Mouse (Mus musculus) intestine, embryonic 15.5 days (tissue): ENCODE measurements around the gene Wasf2. TPM values are rescaled to one million over a fixed set of nuclear protein-coding genes. Genes with fewer than 3 reads are reported as not detected.

Experiments used
- ATAC-seq: fragments of 200-750 bp; cut with Nextera tagmentation; 2 replicates; pipeline ENCODE4 v1.8.0; 2017; ENCODE audit warnings: moderate TSS enrichment, moderate library complexity
- H3K27ac ChIP-seq: fragments of 300-500 bp; sonication (generic); 2 replicates; pipeline ENCODE4 v1.5.1; 2015; ENCODE audit warnings: mild to moderate bottlenecking, inconsistent platforms
- H3K27me3 ChIP-seq: fragments of 300-500 bp; sonication (generic); replicated peaks from 2 replicates; pipeline ENCODE4 v1.6.1; 2015; ENCODE audit warnings: inconsistent platforms
- H3K36me3 ChIP-seq: fragments of 300-500 bp; sonication (generic); 2 replicates; pipeline ENCODE4 v1.6.1; 2015; ENCODE audit warnings: inconsistent platforms
- H3K4me1 ChIP-seq: fragments of 300-500 bp; sonication (generic); replicated peaks from 2 replicates; pipeline ENCODE4 v1.6.1; 2015; ENCODE audit warnings: inconsistent platforms
- H3K4me2 ChIP-seq: fragments of 300-500 bp; sonication (generic); replicated peaks from 2 replicates; pipeline ENCODE4 v1.6.1; 2015; ENCODE audit warnings: mild to moderate bottlenecking, inconsistent platforms
- H3K4me3 ChIP-seq: fragments of 300-500 bp; sonication (generic); replicated peaks from 2 replicates; pipeline ENCODE4 v1.5.1; 2015; ENCODE audit warnings: inconsistent platforms
- H3K9ac ChIP-seq: fragments of 300-500 bp; sonication (generic); 2 replicates; pipeline ENCODE4 v1.6.1; 2015; ENCODE audit warnings: inconsistent platforms
- H3K9me3 ChIP-seq: fragments of 300-500 bp; sonication (generic); 2 replicates; pipeline ENCODE4 v1.6.1; 2016; ENCODE audit warnings: inconsistent platforms
- WGBS: fragments of 180-500 bp; shearing (Covaris S2); methylation state at CpG from one replicate; pipeline ENCODE4 v1.1.7; 2015; 5-methylcytosine and 5-hydroxymethylcytosine counted together
- polyA plus RNA-seq: library from polyadenylated mRNA; unstranded; fragments of >200 nt; fragmentation: Nextera tagmentation; extraction: Ambion mirVana; gene quantifications from 2 replicates; pipeline ENCODE4 v1.2.1, GENCODE M21; 2015

Gene Wasf2
- polyA plus RNA-seq, 1 experiment from 2014 or later: 115 TPM

DNA sequence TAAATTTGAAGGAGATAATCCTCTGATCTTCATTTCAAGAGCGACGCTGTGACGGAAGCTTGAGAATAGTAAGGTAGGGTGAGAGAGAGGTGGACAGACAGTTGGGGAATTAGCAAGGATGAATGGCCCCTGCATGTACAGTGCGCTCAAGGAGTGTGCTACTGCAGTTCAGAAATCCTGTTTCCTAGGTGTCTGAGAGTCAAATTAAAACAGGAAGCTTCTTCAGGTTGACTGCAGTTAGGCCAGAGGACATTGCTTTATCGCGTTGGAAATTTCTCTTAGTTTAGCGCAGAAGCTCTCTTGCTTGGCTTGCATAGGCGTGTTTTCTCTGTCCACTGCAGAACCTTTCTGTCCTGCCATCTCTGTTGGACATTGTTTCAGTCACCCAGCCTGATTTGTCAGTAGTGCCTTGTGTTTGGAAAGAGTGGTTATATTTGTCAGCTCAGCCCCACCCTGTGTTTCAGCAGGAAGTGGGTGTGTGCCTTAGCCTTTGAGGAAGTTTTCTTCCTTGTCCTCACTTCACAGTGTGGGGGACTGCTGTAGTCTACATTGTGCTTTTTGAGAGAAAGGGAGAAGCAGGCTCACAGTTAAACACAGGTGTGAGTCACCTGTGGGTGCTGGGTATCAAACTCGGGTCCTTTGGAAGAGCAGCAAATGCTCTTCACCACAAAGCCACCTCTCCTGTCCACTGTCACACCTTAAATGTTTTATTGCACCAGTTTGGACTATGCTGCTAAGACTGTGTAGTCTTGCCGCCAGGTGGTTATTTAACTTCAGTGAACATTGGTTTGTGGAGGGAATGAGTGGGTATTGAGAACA lies 39.1 kb downstream of the Wasf2 start:
- Histone ChIP-seq H3K27ac (peak overlapping the region; percentile 46), H3K4me3 (no peak overlapping the region), H3K36me3 (no peaks in the 10 kb centered on the region; the same call in 1 of the 2 replicates), H3K9me3 (no peaks in the 10 kb centered on the region), H3K4me1 (peaks cover 28% of the 10 kb centered on the region), H3K27me3 (no peaks in the 10 kb centered on the region), H3K9ac (no peak overlapping the region), H3K4me2 (0 out of 2 replicates have a peak overlapping the region, but pooled peaks have one; percentile 23)
- peak; percentile 83 for ATAC-seq
- 64% methylated on average over 10 of the region's 10 CpGs for WGBS

DNA sequence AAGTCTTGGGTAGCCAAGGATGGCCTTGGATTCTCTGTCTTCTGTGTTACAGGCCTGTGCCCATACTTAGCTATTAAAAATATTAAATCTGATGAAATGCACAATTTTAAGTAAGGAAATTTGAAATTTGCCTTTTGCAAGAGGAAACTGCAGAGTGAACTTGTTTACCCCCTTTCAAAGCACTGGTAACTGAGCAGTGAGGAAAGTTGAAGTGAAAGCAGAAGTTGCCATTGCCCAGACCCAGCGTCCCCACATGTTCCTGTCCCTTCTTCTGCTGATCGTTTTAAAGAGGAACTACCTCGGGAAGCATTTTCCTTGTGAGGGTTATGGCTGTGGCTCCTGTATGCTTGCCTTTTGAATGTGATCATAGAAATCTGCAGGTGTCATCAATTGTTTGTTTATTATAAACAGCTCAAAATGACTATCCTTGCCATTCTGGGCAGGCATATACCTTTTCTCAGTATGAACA lies 39.8 kb downstream of the Wasf2 start:
- H3K4me1 ChIP-seq: peaks cover 30% of the 10 kb centered on the region
- no peak overlapping the region for H3K4me2 ChIP-seq
- H3K9ac ChIP-seq: no peak overlapping the region
- no peaks in the 10 kb centered on the region; the same call in 1 of the 2 replicates for H3K36me3 ChIP-seq
- no peaks in the 10 kb centered on the region for H3K27me3 ChIP-seq
- 65% methylated on average over 3 of the region's 3 CpGs for WGBS
- no peak overlapping the region for H3K4me3 ChIP-seq
- no peak for ATAC-seq
- peak overlapping the region; percentile 46 for H3K27ac ChIP-seq
- no peaks in the 10 kb centered on the region for H3K9me3 ChIP-seq

DNA sequence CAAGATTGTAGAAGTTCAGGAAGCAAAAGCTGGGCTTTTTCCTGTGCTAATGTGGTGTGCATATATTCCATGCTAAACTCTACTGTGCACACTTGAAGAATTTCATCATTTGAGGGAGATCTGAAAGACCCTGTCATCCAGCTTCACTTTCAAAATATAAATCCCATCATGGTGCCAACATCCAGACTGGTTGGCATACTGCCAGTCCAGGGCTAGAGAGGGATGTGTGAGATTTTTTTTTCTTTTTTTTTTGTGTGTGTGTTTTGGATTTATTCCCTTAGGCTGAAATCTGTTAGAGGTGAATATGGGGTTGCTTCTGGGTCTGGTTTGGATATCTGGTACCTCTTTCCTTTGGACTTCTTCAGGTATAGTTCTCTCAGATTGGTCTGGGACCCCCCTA lies 40.3 kb downstream of the Wasf2 start:
- Histone ChIP-seq H3K4me2 (no peak overlapping the region), H3K9me3 (no peaks in the 10 kb centered on the region), H3K27ac (no peak overlapping the region), H3K27me3 (no peaks in the 10 kb centered on the region), H3K9ac (no peak overlapping the region), H3K4me1 (peaks cover 33% of the 10 kb centered on the region), H3K4me3 (no peak overlapping the region), H3K36me3 (no peaks in the 10 kb centered on the region)
- ATAC-seq: no peak

DNA sequence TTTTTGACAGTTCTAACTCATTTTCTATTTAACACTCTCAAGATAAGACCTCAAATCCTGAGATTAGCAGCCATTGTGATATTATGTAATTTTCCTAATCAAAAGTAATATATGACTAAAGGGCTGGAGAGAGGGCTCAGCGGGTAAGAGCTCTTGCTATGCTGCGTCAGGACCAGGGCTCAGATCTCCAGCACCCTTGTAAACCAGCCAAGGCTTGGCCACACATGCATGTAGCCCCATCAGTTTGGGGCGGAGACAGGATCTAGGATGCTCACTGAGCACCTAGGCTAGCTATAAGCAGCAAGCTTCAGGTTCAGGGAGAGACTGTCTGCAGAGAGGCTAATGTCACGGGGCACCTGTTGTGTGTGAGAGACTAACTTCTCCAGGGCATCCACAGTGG lies 42.1 kb downstream of the Wasf2 start:
- no peaks in the 10 kb centered on the region for H3K27me3 ChIP-seq
- no peak overlapping the region for H3K4me3 ChIP-seq
- H3K36me3 ChIP-seq: peaks cover 5% of the 10 kb centered on the region; the same call in 1 of the 2 replicates
- WGBS: 86% methylated on average over 4 of the region's 4 CpGs
- H3K4me1 ChIP-seq: peaks cover 49% of the 10 kb centered on the region
- no peaks in the 10 kb centered on the region for H3K9me3 ChIP-seq
- no peak overlapping the region for H3K27ac ChIP-seq
- no peak overlapping the region for H3K9ac ChIP-seq
- no peak for ATAC-seq
- no peak overlapping the region for H3K4me2 ChIP-seq

DNA sequence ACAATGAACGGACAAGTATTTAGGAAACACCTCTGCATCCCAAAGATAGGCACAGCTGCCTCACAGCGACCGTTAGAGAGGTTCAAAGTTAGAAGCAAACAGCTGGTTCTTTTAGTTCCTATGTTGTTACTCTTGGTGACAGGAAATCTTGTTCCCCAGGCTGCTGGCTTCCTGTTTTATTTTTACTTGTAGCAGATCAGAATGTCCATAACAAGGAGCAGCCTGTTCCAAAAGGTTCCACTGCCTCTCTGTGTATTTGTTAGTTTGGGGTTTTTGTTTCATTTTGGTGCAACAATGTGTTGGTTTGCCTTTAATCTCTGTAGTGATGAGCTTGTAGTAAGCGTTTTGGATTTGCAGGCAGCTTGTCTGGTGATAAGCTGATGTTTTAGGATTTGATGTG lies 44.1 kb downstream of the Wasf2 start:
- Histone ChIP-seq H3K36me3 (peaks cover 12% of the 10 kb centered on the region), H3K9ac (no peak overlapping the region), H3K27ac (peak overlapping the region; percentile 48), H3K4me1 (peaks cover 49% of the 10 kb centered on the region), H3K9me3 (no peaks in the 10 kb centered on the region), H3K27me3 (no peaks in the 10 kb centered on the region), H3K4me3 (no peak overlapping the region), H3K4me2 (peak overlapping the region; percentile 5; the same call in 1 of the 2 replicates)
- WGBS: 27% methylated on average over 4 of the region's 4 CpGs
- no peak for ATAC-seq

DNA sequence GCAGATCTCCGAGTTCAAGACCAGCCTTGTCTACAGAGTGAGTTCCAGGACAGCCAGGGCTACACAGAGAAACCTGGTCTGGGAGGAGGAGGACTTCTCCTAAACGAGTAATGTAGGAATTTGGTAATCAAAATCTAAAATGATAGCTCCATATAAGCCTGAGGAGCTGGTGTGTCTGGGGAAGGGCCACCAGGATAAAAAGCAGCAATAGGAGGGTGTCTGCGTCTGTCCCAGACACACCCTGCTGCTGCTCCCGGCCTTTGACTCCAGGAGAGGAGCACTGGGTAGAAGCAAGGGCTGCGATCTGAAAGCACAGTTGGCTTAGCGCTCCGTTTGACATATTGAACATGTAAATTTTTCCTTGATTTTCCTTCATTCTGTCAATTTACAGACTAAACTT lies 45.0 kb downstream of the Wasf2 start:
- H3K36me3 ChIP-seq: peaks cover 17% of the 10 kb centered on the region
- 51% methylated on average over 7 of the region's 7 CpGs for WGBS
- no peaks in the 10 kb centered on the region for H3K9me3 ChIP-seq
- H3K27ac ChIP-seq: peak overlapping the region; percentile 49; the same call in 1 of the 2 replicates
- H3K4me1 ChIP-seq: peaks cover 41% of the 10 kb centered on the region
- ATAC-seq: peak; percentile 75
- no peak overlapping the region; the same call in 1 of the 2 replicates for H3K4me2 ChIP-seq
- no peak overlapping the region for H3K4me3 ChIP-seq
- no peak overlapping the region for H3K9ac ChIP-seq
- no peaks in the 10 kb centered on the region for H3K27me3 ChIP-seq

DNA sequence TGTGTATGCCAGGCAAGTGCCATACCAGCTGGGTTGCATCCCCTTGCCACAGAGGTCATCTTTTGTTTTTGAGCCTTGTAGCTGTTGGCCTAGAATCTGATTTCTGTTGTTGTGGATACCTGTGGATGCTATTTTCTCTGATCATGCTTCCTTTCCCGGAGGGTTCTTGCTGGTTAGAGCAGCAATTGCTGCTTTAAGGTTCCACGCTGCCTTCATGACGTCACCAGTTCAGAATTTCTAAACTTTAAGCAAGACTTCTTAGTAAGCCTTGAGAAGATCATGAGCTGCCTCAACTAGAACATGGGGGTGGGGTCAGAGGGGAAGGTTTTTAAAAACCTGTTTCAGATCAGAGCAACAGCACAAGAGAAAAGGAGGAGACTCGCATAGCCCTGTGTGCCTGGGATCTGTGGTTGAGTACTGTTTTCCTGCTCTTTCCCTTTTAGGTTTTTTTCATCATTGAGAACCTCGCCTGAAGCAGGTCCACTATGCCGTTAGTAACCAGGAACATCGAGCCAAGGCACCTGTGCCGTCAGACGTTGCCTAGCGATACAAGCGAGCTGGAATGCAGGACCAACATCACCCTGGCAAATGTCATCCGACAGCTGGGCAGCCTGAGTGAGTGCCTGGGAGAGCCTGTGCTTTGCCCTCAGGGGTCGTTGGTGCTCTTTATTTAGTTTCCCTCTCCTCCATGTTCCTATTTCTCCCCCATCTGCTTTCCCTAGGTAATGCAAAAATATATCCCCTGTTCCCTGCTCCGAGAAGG lies 45.9 kb downstream of the Wasf2 start:
- Histone ChIP-seq H3K4me2 (peak overlapping the region; percentile 7; the same call in 1 of the 2 replicates), H3K27ac (peak overlapping the region; percentile 49), H3K27me3 (no peaks in the 10 kb centered on the region), H3K4me3 (no peak overlapping the region), H3K9ac (no peak overlapping the region), H3K4me1 (peaks cover 34% of the 10 kb centered on the region), H3K9me3 (no peaks in the 10 kb centered on the region), H3K36me3 (peaks cover 17% of the 10 kb centered on the region)
- no peak for ATAC-seq
- WGBS: 42% methylated on average over 14 of the region's 14 CpGs

DNA sequence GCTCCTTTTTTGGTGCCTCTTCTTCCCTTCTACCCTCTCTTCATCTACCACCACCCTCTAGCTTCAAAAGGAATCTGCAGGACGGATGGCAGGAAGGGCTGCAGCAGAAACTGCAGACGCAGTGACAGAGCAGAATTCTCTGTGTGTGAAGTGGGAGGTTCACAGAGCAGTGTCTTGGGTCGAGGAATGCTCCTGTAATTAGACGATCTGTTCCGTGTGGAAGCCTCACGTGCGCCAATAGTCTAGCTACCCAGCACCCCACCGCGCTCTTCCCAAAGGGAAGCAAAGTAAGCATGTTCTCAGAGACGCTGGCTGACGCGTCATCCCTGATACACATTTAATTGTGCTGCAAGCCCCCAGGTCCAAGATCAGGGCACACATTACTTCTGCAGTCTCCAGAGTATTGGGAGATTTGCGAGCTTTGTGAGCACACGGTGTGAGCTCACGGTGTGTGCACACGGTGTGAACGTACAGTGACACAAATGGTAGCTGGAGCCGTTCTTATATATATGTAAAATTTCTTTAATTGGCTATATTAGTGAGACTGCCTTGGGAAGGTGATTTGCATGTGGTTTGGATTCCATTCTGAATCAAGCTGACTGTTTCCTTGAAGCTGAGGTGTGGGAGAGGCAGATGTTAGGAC lies 46.6 kb downstream of the Wasf2 start:
- no peak overlapping the region for H3K4me2 ChIP-seq
- 75% methylated on average over 18 of the region's 18 CpGs for WGBS
- ATAC-seq: no peak
- no peaks in the 10 kb centered on the region for H3K27me3 ChIP-seq
- peaks cover 17% of the 10 kb centered on the region for H3K36me3 ChIP-seq
- H3K4me1 ChIP-seq: peaks cover 32% of the 10 kb centered on the region
- peak overlapping the region; percentile 29; the same call in 1 of the 2 replicates for H3K27ac ChIP-seq
- H3K9me3 ChIP-seq: no peaks in the 10 kb centered on the region
- no peak overlapping the region for H3K9ac ChIP-seq
- no peak overlapping the region for H3K4me3 ChIP-seq

DNA sequence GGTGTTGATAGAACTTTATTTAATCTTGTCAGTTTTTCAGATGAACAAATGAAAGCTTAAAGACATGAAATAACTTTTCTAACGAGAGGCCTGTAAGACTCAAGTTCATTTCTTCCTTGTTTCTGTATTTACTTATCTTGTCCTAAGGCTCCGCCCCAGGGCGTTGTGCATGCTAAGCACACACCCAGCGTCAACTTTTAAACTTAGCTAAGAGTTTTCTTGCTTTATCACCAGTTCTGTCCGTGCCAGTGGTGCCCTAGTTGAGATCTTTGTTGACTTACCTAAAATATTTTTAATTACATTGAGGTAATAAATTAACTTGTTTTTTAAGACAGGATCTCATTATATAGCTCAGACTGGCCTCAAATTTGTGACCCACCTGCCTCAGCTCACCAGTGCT lies 48.0 kb downstream of the Wasf2 start:
- WGBS: 63% methylated on average over 5 of the region's 5 CpGs
- Histone ChIP-seq H3K4me2 (no peak overlapping the region), H3K27me3 (no peaks in the 10 kb centered on the region), H3K9me3 (no peaks in the 10 kb centered on the region), H3K27ac (no peak overlapping the region), H3K4me3 (no peak overlapping the region), H3K9ac (no peak overlapping the region), H3K36me3 (peaks cover 17% of the 10 kb centered on the region), H3K4me1 (peaks cover 30% of the 10 kb centered on the region)
- ATAC-seq: no peak

DNA sequence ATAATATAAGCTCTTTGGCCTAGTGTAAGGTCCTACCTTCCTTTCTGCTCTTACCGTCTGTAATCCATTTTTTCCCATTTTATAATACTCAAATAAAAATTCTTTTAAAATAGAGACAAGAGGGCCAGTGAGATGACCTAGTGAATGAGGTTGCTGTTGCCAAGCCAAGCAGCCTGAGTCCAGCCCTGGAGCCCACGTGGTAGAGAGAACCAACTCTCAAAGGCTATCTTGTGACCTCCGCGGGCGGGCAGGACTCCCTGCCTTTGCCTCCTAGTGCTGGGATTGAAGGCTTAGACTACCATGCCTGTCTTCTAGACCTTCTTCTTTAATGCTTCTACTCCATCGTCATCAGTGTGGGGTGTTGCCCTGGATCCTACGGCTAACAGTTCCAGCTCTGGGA lies 49.0 kb downstream of the Wasf2 start:
- no peak overlapping the region for H3K4me2 ChIP-seq
- H3K9me3 ChIP-seq: no peaks in the 10 kb centered on the region
- WGBS: 92% methylated on average over 7 of the region's 7 CpGs
- H3K27me3 ChIP-seq: no peaks in the 10 kb centered on the region
- no peak for ATAC-seq
- no peak overlapping the region for H3K9ac ChIP-seq
- no peak overlapping the region for H3K4me3 ChIP-seq
- peaks cover 17% of the 10 kb centered on the region for H3K36me3 ChIP-seq
- H3K27ac ChIP-seq: no peak overlapping the region
- H3K4me1 ChIP-seq: peaks cover 35% of the 10 kb centered on the region

DNA sequence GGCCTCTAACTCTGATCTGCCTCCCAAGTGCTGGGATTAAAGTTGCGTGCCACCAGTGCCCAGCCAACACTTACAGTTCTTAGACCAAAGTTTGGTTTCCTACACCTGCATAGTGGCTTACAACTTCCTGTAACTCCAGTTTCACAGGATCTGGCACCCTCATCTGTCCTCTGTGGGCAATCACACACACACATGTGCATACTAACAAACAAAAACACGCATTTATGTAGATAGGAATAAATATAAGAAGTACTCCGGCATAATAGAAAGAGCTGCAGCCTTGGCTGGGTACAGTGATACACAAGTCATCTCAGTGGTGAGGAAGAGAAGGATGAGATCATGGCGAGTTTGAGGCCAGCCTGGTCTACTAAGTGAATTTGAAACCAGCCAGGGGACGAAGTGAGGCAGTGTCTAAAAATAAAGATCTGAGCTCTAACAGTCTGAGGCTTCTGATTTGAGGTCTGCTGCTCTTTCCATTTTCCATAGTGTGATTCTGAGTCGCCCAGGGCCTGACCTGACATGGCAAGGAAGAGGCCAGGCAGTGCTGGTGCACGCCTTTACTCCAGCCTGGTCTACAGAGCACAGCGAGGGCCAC lies 52.2 kb downstream of the Wasf2 start:
- Histone ChIP-seq H3K4me2 (no peak overlapping the region), H3K4me3 (no peak overlapping the region), H3K27me3 (no peaks in the 10 kb centered on the region), H3K9ac (no peak overlapping the region), H3K4me1 (peaks cover 25% of the 10 kb centered on the region), H3K36me3 (peaks cover 15% of the 10 kb centered on the region), H3K27ac (no peak overlapping the region), H3K9me3 (no peaks in the 10 kb centered on the region)
- WGBS: 93% methylated on average over 8 of the region's 8 CpGs
- ATAC-seq: no peak
